Mouse (Mus musculus) left cerebral cortex, adult 11 months (tissue): ENCODE measurements at regions not wholly inside any gene's neighbourhood (a gene's known extent, or its start where the extent isn't known, plus 50 kb on each side); places are given as distances from the start of the nearest gene placed in this dataset.
A peak's percentile ranks its signal among the peaks of the same experiment; 100 is the strongest.

Source experiments
- DNase-seq: peaks from one replicate; pipeline ENCODE4 v3.0.0; 2022; ENCODE audit warnings: low spot score

GRCm38 (mm10) chr12:56472856-56473647 is 63.7 kb downstream of the Nkx2-1 start:
- DNase-seq: no peak

- DNase-seq: no peak
These were observed 65.7 kb downstream of the Nkx2-1 start for GRCm38 (mm10) chr12:56470932-56471500.

- no peak for DNase-seq
These were observed 77.1 kb downstream of the Nkx2-1 start for GRCm38 (mm10) chr12:56459508-56460119.

DNA sequence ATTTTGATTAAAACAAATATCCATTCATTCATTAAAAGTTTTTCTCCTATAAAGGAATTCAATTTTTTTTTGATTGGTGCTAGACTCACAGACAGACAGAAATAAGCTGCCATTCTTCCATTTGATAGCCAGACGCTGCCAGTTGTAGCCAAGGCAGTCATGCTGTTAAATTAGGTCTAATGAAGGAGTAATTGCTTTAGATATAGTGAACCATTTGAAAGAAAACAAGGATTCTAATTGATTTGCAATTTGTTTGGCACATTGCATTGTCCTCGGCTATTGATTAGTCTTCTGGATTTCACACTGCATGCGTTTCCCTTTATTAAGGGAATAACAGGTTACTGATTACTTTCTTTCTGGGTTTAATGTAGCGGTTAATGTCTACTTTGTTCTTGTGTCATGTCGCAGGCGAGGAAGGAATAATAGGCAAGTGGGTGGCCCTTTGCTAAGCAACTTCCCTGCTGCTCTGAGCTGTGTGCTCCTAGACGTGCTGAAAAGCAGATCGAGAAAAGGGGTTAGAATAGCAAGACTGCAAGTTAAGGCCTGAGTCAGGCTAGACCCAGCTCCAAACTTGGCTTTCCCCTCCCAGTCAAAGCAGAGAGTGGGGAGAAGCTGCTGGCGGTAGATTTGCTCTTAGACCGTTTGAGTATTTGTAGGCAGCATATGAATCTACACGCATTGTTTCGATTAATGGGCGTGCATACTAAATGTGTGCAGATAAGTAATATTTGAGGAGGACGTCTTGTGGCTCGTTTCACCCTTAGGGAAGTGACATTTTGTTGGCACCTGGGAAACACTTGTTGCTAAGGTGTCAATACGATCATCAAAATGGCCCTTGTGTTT is 77.8 kb downstream of the Nkx2-1 start:
- DNase-seq: no peak

DNA sequence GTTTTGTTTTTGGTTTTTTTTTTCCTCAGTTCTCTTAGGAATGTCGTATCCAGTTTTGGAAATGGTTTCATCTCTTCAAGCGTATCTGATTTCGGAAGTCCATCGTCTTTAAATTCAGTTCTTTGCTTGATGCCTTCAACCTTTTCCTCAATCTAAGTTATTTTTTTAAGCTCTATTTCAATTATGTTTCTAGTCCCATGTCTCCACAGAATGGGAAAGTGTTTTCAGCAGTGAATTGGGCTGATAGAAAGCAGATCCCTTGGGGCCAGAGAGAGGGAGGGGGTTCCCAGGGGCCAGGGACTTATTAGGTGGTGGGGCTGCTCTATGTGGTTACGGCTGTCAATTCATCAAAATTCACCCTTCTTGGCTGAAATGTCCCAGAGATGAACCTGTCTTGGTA is 78.8 kb downstream of the Nkx2-1 start:
- DNase-seq: no peak

- DNase-seq: no peak
These were observed 79.4 kb downstream of the Nkx2-1 start for GRCm38 (mm10) chr12:56457356-56457755.

GRCm38 (mm10) chr12:56450261-56450660 is 86.4 kb downstream of the Nkx2-1 start:
- DNase-seq: no peak

GRCm38 (mm10) chr12:56448786-56449564 is 87.7 kb downstream of the Nkx2-1 start:
- no peak for DNase-seq

DNA sequence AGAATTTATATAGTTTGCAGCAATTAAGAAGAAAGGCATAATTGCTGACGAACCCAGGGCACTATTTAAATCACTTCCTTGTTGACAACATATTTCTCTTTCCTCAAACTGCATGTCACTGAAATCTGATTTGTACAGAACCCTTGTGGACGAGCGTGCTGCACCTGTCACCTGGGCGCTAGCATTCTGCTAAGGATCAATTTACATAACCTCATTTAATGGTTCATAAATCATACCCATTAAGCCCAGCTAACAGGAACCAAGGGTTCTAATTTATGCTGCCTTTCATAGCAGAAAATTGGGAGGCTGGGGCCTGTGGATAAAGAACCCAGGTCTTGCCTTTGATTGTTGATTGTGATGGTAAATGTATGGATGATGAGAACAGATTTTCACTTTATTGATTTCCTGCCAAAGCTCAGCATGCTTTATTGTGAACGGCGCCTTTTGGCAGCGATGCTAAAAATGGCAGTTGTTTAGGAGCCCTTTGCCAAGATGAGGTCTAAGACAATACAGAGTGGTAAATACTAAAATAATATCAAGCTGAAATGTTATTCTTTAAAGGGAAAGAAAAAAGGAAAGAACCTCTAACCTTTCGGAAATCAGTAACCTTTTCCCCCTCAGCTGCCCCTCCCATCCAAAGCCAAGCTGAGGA is 95.4 kb downstream of the Nkx2-1 start:
- DNase-seq: no peak

GRCm38 (mm10) chr12:56440068-56440847 is 94.6 kb upstream of the Mbip start:
- no peak for DNase-seq

GRCm38 (mm10) chr12:56438384-56438783 is 92.7 kb upstream of the Mbip start:
- no peak for DNase-seq

DNA sequence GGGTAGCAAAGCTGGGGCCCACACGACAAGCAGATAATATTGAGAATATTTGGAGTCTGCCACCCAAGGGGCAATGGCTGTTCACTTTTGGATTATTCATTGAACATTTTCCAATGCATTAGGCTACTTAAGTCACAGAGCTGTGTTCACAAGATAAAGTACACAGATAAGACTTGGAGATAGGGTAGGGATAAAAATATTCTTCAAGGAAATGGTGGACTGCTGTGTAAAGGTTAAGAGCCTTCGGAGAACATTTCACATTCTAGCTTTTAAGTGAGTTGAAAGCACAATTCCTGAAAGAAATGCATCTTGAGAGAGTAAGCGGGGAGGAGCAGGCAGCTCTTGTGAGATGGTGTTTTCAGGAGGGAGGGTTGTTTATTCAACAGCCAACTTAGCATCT is 92.3 kb upstream of the Mbip start:
- no peak for DNase-seq

DNA sequence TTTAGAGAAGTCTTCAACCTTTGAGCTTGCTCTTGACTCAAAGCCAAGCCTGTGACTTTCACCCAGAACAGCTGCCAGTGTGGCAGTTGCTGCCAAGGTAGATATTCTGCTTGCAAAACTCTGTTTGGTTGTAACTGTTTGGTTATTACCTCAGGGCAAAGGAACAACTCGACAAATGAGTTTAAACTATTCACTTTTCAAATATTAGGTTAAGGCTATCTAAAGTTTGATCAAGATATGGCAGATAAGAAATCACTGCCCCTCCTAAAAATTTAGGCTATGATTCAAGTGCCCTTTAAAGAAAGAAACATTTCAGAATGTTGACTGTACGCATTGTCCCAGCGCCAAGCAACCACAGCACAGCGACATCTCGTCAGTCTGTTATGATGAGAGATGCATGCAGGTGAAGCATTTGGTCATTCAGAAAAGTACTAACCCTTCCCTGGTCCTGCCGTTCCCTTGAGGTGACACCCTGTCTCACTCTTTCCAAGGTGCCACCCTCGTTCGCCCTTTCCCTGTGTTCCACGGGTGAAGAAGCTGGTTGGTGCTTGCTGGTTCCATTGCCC is 81.1 kb upstream of the Mbip start:
- DNase-seq: no peak

DNA sequence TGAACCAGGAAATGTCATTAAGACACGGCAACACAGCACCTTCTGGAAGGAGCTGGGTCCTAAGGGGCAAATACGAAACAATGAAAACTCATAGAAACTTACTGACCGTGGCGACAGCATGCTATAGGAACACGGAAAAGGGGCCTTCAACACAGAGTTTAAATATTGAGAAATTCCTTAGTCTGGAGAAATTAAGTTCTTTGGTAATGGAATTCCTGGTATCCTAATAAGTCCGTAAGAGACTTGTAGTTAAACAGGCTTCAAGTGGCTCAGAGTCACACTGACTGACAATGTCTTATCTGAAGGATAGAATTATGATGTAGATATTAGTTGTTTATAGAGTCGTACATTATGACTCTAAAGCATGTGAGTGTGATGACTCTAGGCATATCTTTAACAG is 70.4 kb upstream of the Mbip start:
- no peak for DNase-seq

DNA sequence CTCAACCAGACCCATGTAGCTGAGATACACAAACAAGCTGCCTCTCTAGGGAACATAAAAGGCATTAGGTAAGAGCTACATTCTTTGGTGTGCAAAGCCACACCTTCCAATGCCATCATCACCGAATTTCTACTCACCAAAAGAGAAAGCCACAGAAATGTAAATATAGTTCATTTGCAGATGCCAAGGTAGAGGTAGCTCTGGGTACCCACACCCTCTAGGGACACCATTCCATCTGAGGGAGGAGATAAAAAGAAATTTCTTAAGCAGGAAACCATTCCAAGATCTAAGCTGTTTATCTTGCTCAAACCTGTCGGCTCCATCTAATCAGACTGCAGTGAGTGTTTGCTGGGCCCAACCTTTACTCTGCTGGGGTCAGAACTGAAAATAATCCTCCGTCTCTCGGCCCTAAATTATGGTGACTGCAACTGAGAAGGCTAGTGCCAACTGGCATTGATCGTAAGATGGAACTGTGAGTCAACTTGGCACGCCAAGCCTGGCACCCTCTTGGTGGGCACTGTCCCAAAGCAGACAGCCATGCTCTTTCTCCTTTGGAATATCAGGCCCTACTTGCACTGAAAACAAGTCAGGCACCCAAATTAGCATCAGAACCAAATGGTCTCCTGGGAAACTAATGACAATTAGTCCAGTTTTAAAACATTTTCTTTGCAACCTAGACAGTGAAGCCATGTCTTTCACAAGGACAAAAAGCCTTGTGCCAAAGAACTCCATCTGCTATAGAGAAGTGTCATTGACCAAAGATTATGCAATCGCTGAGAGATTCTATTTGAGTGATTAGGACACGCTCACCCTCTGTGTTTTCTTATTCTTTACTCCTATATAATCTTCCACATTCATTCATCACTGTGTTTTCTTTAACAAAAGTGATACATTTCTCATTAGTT is 69.4 kb upstream of the Mbip start:
- DNase-seq: peak; percentile 17

DNA sequence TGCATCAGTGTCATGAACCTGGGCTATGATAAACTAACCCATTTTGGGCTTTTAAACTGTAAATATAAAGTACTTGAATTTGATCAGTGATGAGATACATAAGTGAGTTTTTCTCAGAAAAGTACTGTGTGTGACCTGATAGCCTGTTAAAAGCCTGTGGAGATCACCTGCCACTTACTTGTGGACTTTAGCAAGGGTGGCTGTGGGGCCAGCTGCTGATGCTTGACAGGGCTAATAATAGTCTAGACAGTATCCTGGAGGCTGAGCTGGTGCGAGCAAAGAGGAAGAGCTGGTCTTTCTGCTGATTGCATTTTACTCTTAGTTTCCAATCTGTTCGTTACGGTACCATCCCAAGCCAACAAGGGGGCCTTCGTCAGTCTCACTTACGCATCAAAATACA is 60.0 kb upstream of the Mbip start:
- DNase-seq: no peak

DNA sequence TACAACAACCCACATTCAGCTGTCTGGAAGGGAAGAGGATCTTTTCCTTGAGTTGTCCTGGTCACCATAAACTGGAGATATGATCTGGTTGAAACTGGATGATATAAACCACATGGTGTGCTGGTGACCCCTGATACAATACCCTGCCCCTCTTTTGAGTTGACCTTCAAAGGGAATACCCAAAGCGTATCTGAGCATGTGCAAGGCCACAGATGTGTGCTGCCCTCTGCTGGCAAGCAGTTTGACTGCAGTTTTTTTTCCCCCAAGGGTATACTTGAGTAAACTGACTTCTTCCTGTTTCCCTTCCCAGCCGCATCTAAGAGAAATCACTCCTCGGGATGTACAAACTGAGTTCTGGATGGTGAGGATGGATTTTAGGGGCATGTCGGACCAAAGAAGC is 59.1 kb upstream of the Mbip start:
- DNase-seq: peak; percentile 8

DNA sequence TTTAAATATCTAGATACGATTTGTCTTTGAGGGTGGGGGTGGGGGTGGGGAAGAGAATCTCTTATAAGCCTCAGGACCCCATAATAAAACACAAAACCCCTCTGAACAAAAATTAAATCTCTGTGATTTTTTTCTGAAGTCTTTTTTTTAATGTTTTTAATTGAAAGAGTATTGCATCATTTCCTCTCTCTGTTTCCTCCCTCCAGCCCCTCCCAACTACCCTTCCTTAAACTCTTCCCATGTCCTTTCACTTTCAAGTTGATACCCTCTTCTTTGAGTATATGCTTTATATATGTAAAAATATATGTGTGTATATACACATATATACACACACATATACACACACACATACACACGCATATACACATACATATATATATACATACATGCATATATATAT is 58.6 kb upstream of the Mbip start:
- no peak for DNase-seq

DNA sequence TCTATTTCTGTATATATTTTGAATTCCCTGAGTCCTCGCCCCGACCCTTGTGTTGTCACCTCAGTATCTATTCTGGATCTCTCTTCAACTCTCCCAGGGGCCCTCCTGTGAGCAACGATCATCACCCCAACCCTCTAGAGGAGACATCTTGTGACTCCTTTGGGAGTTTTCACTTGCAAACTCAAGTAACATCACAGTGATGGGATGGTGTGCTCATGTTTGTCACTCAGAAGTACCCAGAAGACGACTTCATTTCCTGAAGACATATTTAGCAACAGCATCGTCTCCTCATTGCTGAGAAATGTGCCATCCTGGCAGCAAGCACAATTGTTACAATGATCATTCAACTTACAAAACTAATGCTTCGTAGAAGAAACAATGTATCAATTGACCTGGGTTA is 57.9 kb upstream of the Mbip start:
- DNase-seq: no peak
